Mouse (Mus musculus) cerebellum, adult 2 months (tissue): ENCODE measurements at regions not wholly inside any gene's neighbourhood (a gene's known extent, or its start where the extent isn't known, plus 50 kb on each side); places are given as distances from the start of the nearest gene placed in this dataset.

Experiments
- DNase-seq, 2 experiments: peaks; one replicate each; pipeline ENCODE4 v3.0.0; 2021
- H3K27ac ChIP-seq: fragments of 200-500 bp; 2 replicates; pipeline ENCODE4 v1.5.1; 2012; ENCODE audit warnings: low read length, control low read depth, inconsistent platforms; ENCODE audit not compliant: insufficient read depth
- H3K27me3 ChIP-seq: fragments of 200-500 bp; 2 replicates; pipeline ENCODE4 v1.6.1; 2012; ENCODE audit warnings: inconsistent platforms, mild to moderate bottlenecking, low read length, moderate library complexity; ENCODE audit not compliant: control insufficient read depth, insufficient read depth
- H3K4me1 ChIP-seq: fragments of 200-500 bp; 2 replicates; pipeline ENCODE4 v1.6.1; 2011; ENCODE audit warnings: low read length; ENCODE audit not compliant: control insufficient read depth, insufficient read depth
- H3K4me3 ChIP-seq: fragments of 200-500 bp; replicated peaks from 2 replicates; pipeline ENCODE3; 2011; ENCODE audit warnings: mild to moderate bottlenecking, low read depth, low read length, control low read depth; ENCODE audit not compliant: insufficient read depth
- CTCF ChIP-seq: fragments of 200-500 bp; IDR thresholded peaks from 2 replicates; pipeline ENCODE4 v1.5.1; 2011; ENCODE audit warnings: low read depth, mild to moderate bottlenecking, control low read depth, low read length, moderate library complexity, borderline replicate concordance; ENCODE audit not compliant: insufficient read depth
- POLR2A ChIP-seq: fragments of 200-500 bp; IDR thresholded peaks from 2 replicates; pipeline ENCODE4 v1.6.1; 2011; ENCODE audit warnings: low read length, control low read depth, borderline replicate concordance; ENCODE audit not compliant: insufficient read depth
- whole genome bisulfite sequencing: fragments of 180-500 bp; shearing (Covaris S2); methylation state at CpG from one replicate; pipeline ENCODE4 v1.1.7; 2018; 5-methylcytosine and 5-hydroxymethylcytosine counted together

- H3K27me3 ChIP-seq = no peaks in the 10 kb centered on the region
- H3K4me3 ChIP-seq = no peak overlapping the region
- H3K4me1 ChIP-seq = no peaks in the 10 kb centered on the region
- no peak for DNase-seq
- H3K27ac ChIP-seq = no peak overlapping the region
- no peak for TF ChIP-seq POLR2A
- no peak for TF ChIP-seq CTCF
- 31% methylated on average over 19 of the region's 19 CpGs for whole genome bisulfite sequencing
Observed at GRCm38 (mm10) chr10:87351400-87352172, 141.9 kb downstream of the Ascl1 start.

- WGBS = 62% methylated on average over 8 of the region's 8 CpGs
- TF ChIP-seq CTCF = no peak
- TF ChIP-seq POLR2A = no peak
- no peak for DNase-seq
- Histone ChIP-seq H3K4me1 (no peaks in the 10 kb centered on the region), H3K27me3 (no peaks in the 10 kb centered on the region), H3K27ac (no peak overlapping the region), H3K4me3 (no peak overlapping the region)
Observed at GRCm38 (mm10) chr10:87351079-87351399, 142.4 kb downstream of the Ascl1 start.

- no peak for DNase-seq
- Histone ChIP-seq H3K4me3 (no peak overlapping the region), H3K27me3 (no peaks in the 10 kb centered on the region), H3K27ac (no peak overlapping the region), H3K4me1 (peaks cover 2% of the 10 kb centered on the region; the same call in 1 of the 2 replicates)
- 94% methylated on average over 3 of the region's 3 CpGs for WGBS
- TF ChIP-seq POLR2A (no peak), CTCF (no peak)
Observed at GRCm38 (mm10) chr10:87335176-87335575, 158.3 kb downstream of the Ascl1 start.

GRCm38 (mm10) chr10:87333311-87333710 lies 160.1 kb downstream of the Ascl1 start:
- DNase-seq = peak in 1 of 2 experiments; percentile 15
- TF ChIP-seq CTCF (no peak), POLR2A (no peak)

GRCm38 (mm10) chr10:87329471-87329870 lies 164.0 kb downstream of the Ascl1 start:
- TF ChIP-seq CTCF (no peak), POLR2A (no peak)
- Histone ChIP-seq H3K4me3 (no peak overlapping the region), H3K4me1 (peaks cover 2% of the 10 kb centered on the region; the same call in 1 of the 2 replicates), H3K27me3 (no peaks in the 10 kb centered on the region), H3K27ac (no peak overlapping the region)
- DNase-seq = no peak
- WGBS = 96% methylated on average over 2 of the region's 2 CpGs

More at GRCm38 (mm10) chr10:87333311-87333710, 160.1 kb downstream of the Ascl1 start:
- Histone ChIP-seq H3K27me3 (no peaks in the 10 kb centered on the region), H3K4me3 (no peak overlapping the region), H3K27ac (no peak overlapping the region), H3K4me1 (peaks cover 2% of the 10 kb centered on the region; the same call in 1 of the 2 replicates)
- WGBS = 4% methylated on average over 6 of the region's 6 CpGs

- Histone ChIP-seq H3K4me3 (no peak overlapping the region), H3K27me3 (no peaks in the 10 kb centered on the region), H3K27ac (no peak overlapping the region), H3K4me1 (no peaks in the 10 kb centered on the region)
- WGBS = 56% methylated on average over 6 of the region's 6 CpGs
- no peak for DNase-seq
- TF ChIP-seq CTCF = no peak
- TF ChIP-seq POLR2A = no peak
Observed at GRCm38 (mm10) chr10:87325769-87326168, 167.7 kb downstream of the Ascl1 start.

GRCm38 (mm10) chr10:87325143-87325542 lies 168.3 kb downstream of the Ascl1 start:
- no peak overlapping the region for H3K4me3 ChIP-seq
- TF ChIP-seq CTCF = no peak
- no peak for TF ChIP-seq POLR2A
- 68% methylated on average over 9 of the region's 9 CpGs for WGBS
- H3K27me3 ChIP-seq = no peaks in the 10 kb centered on the region
- no peak overlapping the region for H3K27ac ChIP-seq
- no peaks in the 10 kb centered on the region for H3K4me1 ChIP-seq
- no peak for DNase-seq

GRCm38 (mm10) chr10:87309601-87310062 lies 183.8 kb downstream of the Ascl1 start:
- no peaks in the 10 kb centered on the region for H3K4me1 ChIP-seq
- TF ChIP-seq CTCF = no peak
- TF ChIP-seq POLR2A = no peak
- H3K27ac ChIP-seq = no peak overlapping the region
- 22% methylated on average over 10 of the region's 10 CpGs for WGBS
- no peak for DNase-seq
- H3K27me3 ChIP-seq = no peaks in the 10 kb centered on the region
- H3K4me3 ChIP-seq = no peak overlapping the region
